Mouse (Mus musculus): Measurements from ENCODE around the gene Mtus2. TPM values are rescaled to one million over a fixed set of nuclear protein-coding genes. Genes with fewer than 3 reads are reported as not detected.

Gene Mtus2
- polyA plus RNA-seq, 1 experiment from 2014 or later, result 27.7 TPM

- no peak overlapping the region for H3K27ac ChIP-seq (ENCODE audit: low read depth)
- H3K9me3 ChIP-seq (ENCODE audit: control insufficient read depth, low read length), result no peaks in the 10 kb centered on the region
- DNase-seq (ENCODE audit: low spot score) (peak; percentile 70), ATAC-seq (replicated peaks; ENCODE audit: low FRiP score, low TSS enrichment, low read depth) (no peak)
- 38% methylated on average over 2 of the region's 2 CpGs for WGBS
- no peak overlapping the region for H3K9ac ChIP-seq (ENCODE audit: low read length)
- H3K4me3 ChIP-seq (ENCODE audit: low read depth, low read length), result no peak overlapping the region
- H3K27me3 ChIP-seq (replicated peaks; ENCODE audit: control insufficient read depth, insufficient read depth, low read length), result no peaks in the 10 kb centered on the region
- no peak overlapping the region for H3K4me2 ChIP-seq (ENCODE audit: low read length)
- H3K36me3 ChIP-seq (ENCODE audit: control insufficient read depth, insufficient read depth, low read length), result no peaks in the 10 kb centered on the region
- no peaks in the 10 kb centered on the region for H3K4me1 ChIP-seq (replicated peaks; ENCODE audit: control insufficient read depth, insufficient read depth, low read length)
Measured at GRCm38 (mm10) chr5:147964776-147965175, 7.7 kb downstream of the Mtus2 start.

- Histone ChIP-seq H3K9me3 (ENCODE audit: control insufficient read depth, low read length) (0 out of 2 replicates have a peak, but pooled peaks cover 3% of the 10 kb centered on the region), H3K36me3 (ENCODE audit: control insufficient read depth, insufficient read depth, low read length) (no peaks in the 10 kb centered on the region), H3K9ac (ENCODE audit: low read length) (no peak overlapping the region), H3K4me3 (ENCODE audit: low read depth, low read length) (no peak overlapping the region), H3K4me1 (replicated peaks; ENCODE audit: control insufficient read depth, insufficient read depth, low read length) (no peaks in the 10 kb centered on the region), H3K27me3 (replicated peaks; ENCODE audit: control insufficient read depth, insufficient read depth, low read length) (no peaks in the 10 kb centered on the region), H3K27ac (ENCODE audit: low read depth) (no peak overlapping the region), H3K4me2 (ENCODE audit: low read length) (no peak overlapping the region)
- DNase-seq (ENCODE audit: low spot score) (no peak), ATAC-seq (replicated peaks; ENCODE audit: low FRiP score, low TSS enrichment, low read depth) (no peak)
- WGBS, result 82% methylated on average over 7 of the region's 7 CpGs
Measured at GRCm38 (mm10) chr5:147966646-147967045, 9.5 kb downstream of the Mtus2 start.

- Histone ChIP-seq H3K36me3 (ENCODE audit: control insufficient read depth, insufficient read depth, low read length) (no peaks in the 10 kb centered on the region), H3K4me1 (replicated peaks; ENCODE audit: control insufficient read depth, insufficient read depth, low read length) (no peaks in the 10 kb centered on the region), H3K9ac (ENCODE audit: low read length) (no peak overlapping the region), H3K4me2 (ENCODE audit: low read length) (no peak overlapping the region), H3K9me3 (ENCODE audit: control insufficient read depth, low read length) (0 out of 2 replicates have a peak, but pooled peaks cover 3% of the 10 kb centered on the region), H3K27me3 (replicated peaks; ENCODE audit: control insufficient read depth, insufficient read depth, low read length) (no peaks in the 10 kb centered on the region), H3K27ac (ENCODE audit: low read depth) (no peak overlapping the region), H3K4me3 (ENCODE audit: low read depth, low read length) (no peak overlapping the region)
- WGBS, result 92% methylated on average over 5 of the region's 5 CpGs
- DNase-seq (ENCODE audit: low spot score), result no peak
- no peak for ATAC-seq (replicated peaks; ENCODE audit: low FRiP score, low TSS enrichment, low read depth)
Measured at GRCm38 (mm10) chr5:147969566-147969965, 12.4 kb downstream of the Mtus2 start.

- Histone ChIP-seq H3K4me3 (ENCODE audit: low read depth, low read length) (no peak overlapping the region), H3K27me3 (replicated peaks; ENCODE audit: control insufficient read depth, insufficient read depth, low read length) (no peaks in the 10 kb centered on the region), H3K9me3 (ENCODE audit: control insufficient read depth, low read length) (no peaks in the 10 kb centered on the region), H3K4me2 (ENCODE audit: low read length) (no peak overlapping the region), H3K9ac (ENCODE audit: low read length) (no peak overlapping the region), H3K4me1 (replicated peaks; ENCODE audit: control insufficient read depth, insufficient read depth, low read length) (no peaks in the 10 kb centered on the region), H3K27ac (ENCODE audit: low read depth) (no peak overlapping the region), H3K36me3 (ENCODE audit: control insufficient read depth, insufficient read depth, low read length) (no peaks in the 10 kb centered on the region)
- 60% methylated on average over 13 of the region's 13 CpGs for WGBS
- ATAC-seq (replicated peaks; ENCODE audit: low FRiP score, low TSS enrichment, low read depth) (no peak), DNase-seq (ENCODE audit: low spot score) (no peak)
Measured at GRCm38 (mm10) chr5:147976001-147976400, 18.9 kb downstream of the Mtus2 start.

- no peaks in the 10 kb centered on the region for H3K9me3 ChIP-seq (ENCODE audit: control insufficient read depth, low read length)
- H3K4me2 ChIP-seq (ENCODE audit: low read length), result no peak overlapping the region
- H3K27ac ChIP-seq (ENCODE audit: low read depth), result no peak overlapping the region
- DNase-seq (ENCODE audit: low spot score), result no peak
- no peaks in the 10 kb centered on the region for H3K4me1 ChIP-seq (replicated peaks; ENCODE audit: control insufficient read depth, insufficient read depth, low read length)
- H3K9ac ChIP-seq (ENCODE audit: low read length), result no peak overlapping the region
- ATAC-seq (replicated peaks; ENCODE audit: low FRiP score, low TSS enrichment, low read depth), result no peak
- no peaks in the 10 kb centered on the region for H3K36me3 ChIP-seq (ENCODE audit: control insufficient read depth, insufficient read depth, low read length)
- no peak overlapping the region for H3K4me3 ChIP-seq (ENCODE audit: low read depth, low read length)
- WGBS, result 81% methylated on average over 13 of the region's 13 CpGs
- no peaks in the 10 kb centered on the region for H3K27me3 ChIP-seq (replicated peaks; ENCODE audit: control insufficient read depth, insufficient read depth, low read length)
Measured at GRCm38 (mm10) chr5:147980606-147981005, 23.5 kb downstream of the Mtus2 start.

- WGBS, result 64% methylated on average over 4 of the region's 4 CpGs
- DNase-seq (ENCODE audit: low spot score) (no peak), ATAC-seq (replicated peaks; ENCODE audit: low FRiP score, low TSS enrichment, low read depth) (no peak)
Measured at GRCm38 (mm10) chr5:147990289-147990688, 33.2 kb downstream of the Mtus2 start.

GRCm38 (mm10) chr5:147990775-147991174 is 33.7 kb downstream of the Mtus2 start:
- WGBS, result 78% methylated on average over 10 of the region's 10 CpGs
- H3K4me1 ChIP-seq (replicated peaks; ENCODE audit: control insufficient read depth, insufficient read depth, low read length), result no peaks in the 10 kb centered on the region
- DNase-seq (ENCODE audit: low spot score) (no peak), ATAC-seq (replicated peaks; ENCODE audit: low FRiP score, low TSS enrichment, low read depth) (no peak)
- no peaks in the 10 kb centered on the region for H3K9me3 ChIP-seq (ENCODE audit: control insufficient read depth, low read length)
- H3K4me3 ChIP-seq (ENCODE audit: low read depth, low read length), result no peak overlapping the region
- no peak overlapping the region for H3K9ac ChIP-seq (ENCODE audit: low read length)
- H3K4me2 ChIP-seq (ENCODE audit: low read length), result no peak overlapping the region
- H3K36me3 ChIP-seq (ENCODE audit: control insufficient read depth, insufficient read depth, low read length), result no peaks in the 10 kb centered on the region
- H3K27ac ChIP-seq (ENCODE audit: low read depth), result no peak overlapping the region
- no peaks in the 10 kb centered on the region for H3K27me3 ChIP-seq (replicated peaks; ENCODE audit: control insufficient read depth, insufficient read depth, low read length)

More at GRCm38 (mm10) chr5:147990289-147990688, 33.2 kb downstream of the Mtus2 start:
- Histone ChIP-seq H3K4me3 (ENCODE audit: low read depth, low read length) (no peak overlapping the region), H3K9me3 (ENCODE audit: control insufficient read depth, low read length) (no peaks in the 10 kb centered on the region), H3K4me1 (replicated peaks; ENCODE audit: control insufficient read depth, insufficient read depth, low read length) (no peaks in the 10 kb centered on the region), H3K27ac (ENCODE audit: low read depth) (no peak overlapping the region), H3K4me2 (ENCODE audit: low read length) (no peak overlapping the region), H3K36me3 (ENCODE audit: control insufficient read depth, insufficient read depth, low read length) (no peaks in the 10 kb centered on the region), H3K27me3 (replicated peaks; ENCODE audit: control insufficient read depth, insufficient read depth, low read length) (no peaks in the 10 kb centered on the region), H3K9ac (ENCODE audit: low read length) (no peak overlapping the region)

GRCm38 (mm10) chr5:147992581-147993378 is 35.7 kb downstream of the Mtus2 start:
- Histone ChIP-seq H3K36me3 (ENCODE audit: control insufficient read depth, insufficient read depth, low read length) (no peaks in the 10 kb centered on the region), H3K27ac (ENCODE audit: low read depth) (no peak overlapping the region), H3K4me1 (replicated peaks; ENCODE audit: control insufficient read depth, insufficient read depth, low read length) (no peaks in the 10 kb centered on the region), H3K9ac (ENCODE audit: low read length) (no peak overlapping the region), H3K9me3 (ENCODE audit: control insufficient read depth, low read length) (no peaks in the 10 kb centered on the region), H3K27me3 (replicated peaks; ENCODE audit: control insufficient read depth, insufficient read depth, low read length) (no peaks in the 10 kb centered on the region), H3K4me3 (ENCODE audit: low read depth, low read length) (peak overlapping the region; percentile 23), H3K4me2 (ENCODE audit: low read length) (peak overlapping the region; percentile 42)
- ATAC-seq (replicated peaks; ENCODE audit: low FRiP score, low TSS enrichment, low read depth), result peak; percentile 93
- WGBS, result 7% methylated on average over 20 of the region's 20 CpGs
- peak; percentile 90 for DNase-seq (ENCODE audit: low spot score)

- Histone ChIP-seq H3K9ac (ENCODE audit: low read length) (no peak overlapping the region), H3K36me3 (ENCODE audit: control insufficient read depth, insufficient read depth, low read length) (no peaks in the 10 kb centered on the region), H3K4me3 (ENCODE audit: low read depth, low read length) (no peak overlapping the region), H3K4me2 (ENCODE audit: low read length) (no peak overlapping the region), H3K4me1 (replicated peaks; ENCODE audit: control insufficient read depth, insufficient read depth, low read length) (no peaks in the 10 kb centered on the region), H3K9me3 (ENCODE audit: control insufficient read depth, low read length) (no peaks in the 10 kb centered on the region), H3K27ac (ENCODE audit: low read depth) (no peak overlapping the region), H3K27me3 (replicated peaks; ENCODE audit: control insufficient read depth, insufficient read depth, low read length) (no peaks in the 10 kb centered on the region)
- 36% methylated on average over 4 of the region's 4 CpGs for WGBS
- ATAC-seq (replicated peaks; ENCODE audit: low FRiP score, low TSS enrichment, low read depth) (no peak), DNase-seq (ENCODE audit: low spot score) (no peak)
Measured at GRCm38 (mm10) chr5:148005263-148005662, 48.1 kb downstream of the Mtus2 start.

Measured in intestine, embryonic 14.5 days (tissue).